Mouse (Mus musculus) right cerebral cortex, adult 18-20 months (tissue): ENCODE results near the gene Lrrc25.

Source experiments
- DNase-seq: peaks from one replicate; pipeline ENCODE4 v3.0.0; 2022; ENCODE audit warnings: mixed read lengths

The Lrrc25 gene

GRCm38 (mm10) chr8:70599507-70600290, 16.3 kb upstream of the Lrrc25 start:
- DNase-seq, result no peak

GRCm38 (mm10) chr8:70600473-70601270, 15.3 kb upstream of the Lrrc25 start:
- no peak for DNase-seq

GRCm38 (mm10) chr8:70601271-70601649, 14.7 kb upstream of the Lrrc25 start:
- DNase-seq, result peak; percentile 89

GRCm38 (mm10) chr8:70602139-70602811, 13.7 kb upstream of the Lrrc25 start:
- no peak for DNase-seq

DNA sequence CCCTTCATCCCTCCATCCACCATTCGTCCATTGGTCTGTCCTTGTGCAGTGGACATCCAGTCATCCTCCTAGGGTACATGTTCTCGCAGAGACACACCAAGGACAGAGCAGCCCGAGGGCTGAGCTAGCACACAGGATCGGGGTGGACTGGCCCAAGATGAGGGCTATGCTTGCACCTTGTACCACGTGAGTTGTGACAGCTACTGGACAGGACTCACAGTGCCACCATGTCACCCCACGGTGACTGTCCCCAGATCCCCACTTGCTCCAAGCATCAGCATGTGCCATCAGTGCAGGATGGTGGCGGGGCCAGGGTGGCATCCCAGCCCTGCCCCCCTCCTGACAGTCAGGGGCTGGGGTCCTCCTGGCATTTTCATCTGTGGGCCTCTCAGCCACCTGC, 11.4 kb upstream of the Lrrc25 start:
- DNase-seq, result no peak

- DNase-seq, result no peak
Measured at GRCm38 (mm10) chr8:70605871-70606779, 9.8 kb upstream of the Lrrc25 start.

- no peak for DNase-seq
Measured at GRCm38 (mm10) chr8:70606780-70607602, 9.0 kb upstream of the Lrrc25 start.

GRCm38 (mm10) chr8:70607603-70607897, 8.4 kb upstream of the Lrrc25 start:
- no peak for DNase-seq

GRCm38 (mm10) chr8:70607898-70608748, 7.8 kb upstream of the Lrrc25 start:
- DNase-seq, result no peak

- DNase-seq, result no peak
Measured at GRCm38 (mm10) chr8:70608749-70609367, 7.1 kb upstream of the Lrrc25 start, which contains the start of gene Ssbp4. Gene Ssbp4 (minus strand): TSS chr8:70608872.

- peak; percentile 72 for DNase-seq
Measured at GRCm38 (mm10) chr8:70609368-70609848, 6.5 kb upstream of the Lrrc25 start.

DNA sequence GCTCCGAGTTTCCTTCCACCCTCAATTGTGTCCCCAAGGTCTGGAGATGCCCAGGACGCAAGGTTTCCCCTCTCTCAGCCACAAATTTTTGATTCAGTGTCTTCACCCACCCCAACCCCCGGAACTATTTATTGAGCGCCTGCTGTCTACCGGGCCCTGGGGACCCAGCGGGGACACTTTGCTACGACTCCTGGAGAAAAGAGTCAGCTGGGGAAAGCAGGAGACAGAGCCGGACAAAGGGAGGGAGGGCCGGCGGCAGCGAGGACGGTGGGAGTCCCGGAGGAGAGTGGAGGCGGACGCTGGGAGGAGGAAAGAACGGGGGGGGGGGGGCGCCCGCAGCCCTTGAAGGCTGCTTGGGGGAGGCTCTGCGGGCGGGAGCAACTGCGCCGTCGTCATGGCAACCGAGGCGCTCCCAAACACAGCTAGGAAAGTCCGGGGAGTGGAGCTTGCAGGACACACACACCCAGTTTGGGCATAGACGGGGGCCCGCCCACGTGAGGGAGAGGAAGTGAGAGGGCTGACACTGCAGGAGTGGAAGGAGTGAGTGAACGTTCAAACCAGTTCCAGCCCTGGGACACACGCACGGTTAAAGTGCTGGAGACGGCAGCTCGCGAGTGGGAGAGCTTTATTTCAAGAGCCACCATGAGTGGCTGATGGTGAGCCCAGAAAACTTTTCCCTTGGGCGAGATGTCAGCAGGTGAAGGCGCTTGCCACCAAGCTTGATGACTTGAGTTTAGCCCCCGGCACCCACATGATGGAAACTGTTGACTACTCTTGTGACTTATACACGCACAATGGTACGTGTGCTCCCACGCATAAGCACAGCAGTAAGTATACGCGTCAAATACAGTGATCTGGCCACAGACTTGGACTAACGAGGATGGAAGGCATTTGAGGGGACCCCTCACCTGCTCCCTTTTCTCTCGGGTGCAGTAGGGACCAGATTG, 5.8 kb upstream of the Lrrc25 start:
- peak; percentile 93 for DNase-seq

- no peak for DNase-seq
Measured at GRCm38 (mm10) chr8:70610796-70611771, 4.9 kb upstream of the Lrrc25 start.

DNA sequence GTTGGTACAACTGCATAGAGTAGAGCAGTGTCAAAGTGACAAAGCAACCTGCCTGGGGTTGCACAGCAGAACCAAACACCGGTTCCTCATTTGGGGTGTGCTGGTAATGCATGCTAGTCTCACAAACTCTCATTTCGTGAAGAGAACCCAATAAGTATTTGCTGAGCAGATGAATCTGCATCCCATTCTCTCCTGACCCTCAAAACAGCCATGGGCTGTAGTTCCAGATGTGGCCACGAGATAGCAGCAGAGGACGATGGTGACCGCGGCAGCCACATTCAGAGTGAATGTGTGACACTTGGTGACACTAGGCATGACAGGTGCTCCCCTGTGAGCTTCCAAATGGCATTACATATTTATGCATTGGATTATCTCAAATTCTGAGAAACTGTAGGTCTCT, 4.1 kb upstream of the Lrrc25 start:
- peak; percentile 82 for DNase-seq

GRCm38 (mm10) chr8:70613763-70614162, 2.2 kb upstream of the Lrrc25 start:
- DNase-seq, result no peak

DNA sequence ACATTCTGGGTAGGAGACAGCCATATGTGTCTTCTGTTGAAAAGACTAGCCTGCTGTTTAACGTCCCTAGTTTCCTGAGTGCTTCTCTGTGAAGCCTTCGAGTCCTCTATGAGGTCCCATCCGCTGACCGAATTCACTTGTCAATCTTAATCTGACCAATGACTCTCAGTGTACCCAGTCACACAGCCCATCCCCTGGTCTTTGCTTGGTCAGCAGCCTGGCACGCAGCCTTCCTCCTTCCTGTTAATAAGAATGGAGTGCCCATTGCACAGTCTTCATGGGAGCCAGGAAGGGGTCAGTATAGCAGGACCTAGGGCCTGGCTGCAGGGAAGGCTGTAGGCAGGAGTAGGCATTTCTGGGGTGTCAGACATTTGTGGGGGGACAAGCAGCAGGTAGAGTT, 1.5 kb upstream of the Lrrc25 start:
- DNase-seq, result no peak

GRCm38 (mm10) chr8:70615281-70615680, 674 bp upstream of the Lrrc25 start:
- no peak for DNase-seq

GRCm38 (mm10) chr8:70616645-70617044, 690 bp downstream of the Lrrc25 start:
- DNase-seq, result no peak
